Mouse (Mus musculus) embryonic fibroblast, embryonic 13.5 days (primary cell): ENCODE data around the gene Aff3.

Experiments
- CTCF ChIP-seq: IDR thresholded peaks from 2 replicates; pipeline ENCODE4 v1.5.1; 2011; ENCODE audit warnings: mild to moderate bottlenecking, control low read depth, low read length, moderate library complexity, borderline replicate concordance; ENCODE audit not compliant: insufficient read depth
- POLR2A ChIP-seq: IDR thresholded peaks from 2 replicates; pipeline ENCODE4 v1.6.1; 2011; ENCODE audit warnings: low read depth, mild to moderate bottlenecking, control low read depth, low read length, moderate library complexity

DNA sequence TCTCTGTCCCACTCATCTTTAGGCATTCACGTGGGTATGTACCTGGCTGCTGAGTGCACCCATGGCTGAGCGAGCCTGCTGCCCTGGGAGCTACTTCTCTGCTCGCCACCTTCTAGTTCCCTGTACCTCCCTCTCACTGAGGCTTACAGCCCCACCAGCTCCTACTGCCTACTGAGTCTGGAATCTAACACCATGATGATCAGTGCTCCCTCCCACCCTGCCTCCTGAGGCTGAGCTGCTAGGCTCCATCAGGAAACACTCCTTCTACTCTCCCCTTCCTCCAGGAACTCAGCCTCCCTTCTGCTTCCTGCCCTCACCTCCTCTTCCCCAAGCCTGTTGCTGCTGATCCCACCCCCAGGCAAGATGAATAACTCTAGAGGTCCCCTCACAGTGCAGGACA is 215.9 kb downstream of the Aff3 start:
- TF ChIP-seq CTCF (no peak), POLR2A (no peak)
